Mouse (Mus musculus) embryonic facial prominence, embryonic 11.5 days (tissue): Measurements from ENCODE around the gene Negr1. TPM values are rescaled to one million over a fixed set of nuclear protein-coding genes. Genes with fewer than 3 reads are reported as not detected.

ENCODE experiments used
- ATAC-seq: fragments of 200-750 bp; cut with Nextera tagmentation; replicated peaks from 2 replicates; pipeline ENCODE4 v1.8.0; 2017; ENCODE audit warnings: low read depth; ENCODE audit not compliant: insufficient number of reproducible peaks, low FRiP score, low TSS enrichment
- DNase-seq: peaks from one replicate; pipeline ENCODE4 v3.0.0-alpha.2; 2015; ENCODE audit warnings: low spot score
- H3K27ac ChIP-seq: fragments of 300-500 bp; sonication (generic); replicated peaks from 2 replicates; pipeline ENCODE4 v1.5.1; 2014; ENCODE audit warnings: mild to moderate bottlenecking, low read depth, low read length, control low read depth
- H3K27me3 ChIP-seq: fragments of 300-500 bp; sonication (generic); 2 replicates; pipeline ENCODE4 v1.6.1; 2014; ENCODE audit warnings: mild to moderate bottlenecking, low read length, moderate library complexity, mixed read lengths; ENCODE audit not compliant: control insufficient read depth, insufficient read depth
- H3K36me3 ChIP-seq: fragments of 300-500 bp; sonication (generic); replicated peaks from 2 replicates; pipeline ENCODE4 v1.6.1; 2014; ENCODE audit warnings: low read depth, mild to moderate bottlenecking, low read length, moderate library complexity, mixed read lengths; ENCODE audit not compliant: control insufficient read depth, insufficient read depth
- H3K4me1 ChIP-seq: fragments of 300-500 bp; sonication (generic); 2 replicates; pipeline ENCODE4 v1.6.1; 2014; ENCODE audit warnings: low read length, mixed read lengths; ENCODE audit not compliant: control insufficient read depth, insufficient read depth
- H3K4me2 ChIP-seq: fragments of 300-500 bp; sonication (generic); 2 replicates; pipeline ENCODE4 v1.6.1; 2014; ENCODE audit warnings: low read depth, mild to moderate bottlenecking, control low read depth, low read length, moderate library complexity
- H3K4me3 ChIP-seq: fragments of 300-500 bp; sonication (generic); 2 replicates; pipeline ENCODE4 v1.5.1; 2014; ENCODE audit warnings: low read depth, low read length, control low read depth
- H3K9ac ChIP-seq: fragments of 300-500 bp; sonication (generic); replicated peaks from 2 replicates; pipeline ENCODE4 v1.6.1; 2014; ENCODE audit warnings: mild to moderate bottlenecking, control low read depth, low read length
- H3K9me3 ChIP-seq: fragments of 300-500 bp; sonication (generic); replicated peaks from 2 replicates; pipeline ENCODE4 v1.6.1; 2016; ENCODE audit warnings: mild to moderate bottlenecking, low read length, inconsistent platforms, mixed read lengths; ENCODE audit not compliant: control insufficient read depth
- WGBS: fragments of 180-500 bp; shearing (Covaris S2); extraction: QIAGEN DNeasy Blood & Tissue Kit; methylation state at CpG from one replicate; pipeline ENCODE4 v1.1.7; 2014; 5-methylcytosine and 5-hydroxymethylcytosine counted together
- polyA plus RNA-seq: library from polyadenylated mRNA; unstranded; fragments of >200 nt; fragmentation: Nextera tagmentation; extraction: Ambion mirVana; gene quantifications from 2 replicates; pipeline ENCODE4 v1.2.1, GENCODE M21; 2014

Gene Negr1
- polyA plus RNA-seq, 1 experiment from 2014 or later: 3.4 TPM

DNA sequence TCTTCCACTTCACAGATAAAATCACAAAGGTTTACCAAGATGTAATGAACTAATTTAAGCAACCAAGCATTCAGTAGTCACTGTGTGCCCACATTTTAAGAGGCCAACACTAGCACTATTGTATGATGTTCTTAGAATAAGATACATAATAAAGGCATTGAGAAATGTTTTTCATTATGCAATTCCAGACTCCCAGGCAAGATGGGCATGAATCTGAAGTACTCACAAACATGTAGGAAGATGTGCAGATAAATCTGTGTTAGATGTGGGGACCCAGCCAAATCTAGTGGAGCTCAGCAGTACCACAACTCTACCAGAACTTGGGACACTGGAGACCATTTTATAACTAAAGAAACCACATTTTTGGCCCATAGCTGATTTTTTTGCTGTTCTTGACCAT lies 593.9 kb downstream of the Negr1 start:
- Histone ChIP-seq H3K4me2 (no peak overlapping the region), H3K4me3 (no peak overlapping the region), H3K36me3 (no peaks in the 10 kb centered on the region), H3K27ac (no peak overlapping the region), H3K9me3 (no peaks in the 10 kb centered on the region), H3K9ac (no peak overlapping the region), H3K4me1 (no peaks in the 10 kb centered on the region), H3K27me3 (no peaks in the 10 kb centered on the region)
- DNase-seq (no peak), ATAC-seq (no peak)

DNA sequence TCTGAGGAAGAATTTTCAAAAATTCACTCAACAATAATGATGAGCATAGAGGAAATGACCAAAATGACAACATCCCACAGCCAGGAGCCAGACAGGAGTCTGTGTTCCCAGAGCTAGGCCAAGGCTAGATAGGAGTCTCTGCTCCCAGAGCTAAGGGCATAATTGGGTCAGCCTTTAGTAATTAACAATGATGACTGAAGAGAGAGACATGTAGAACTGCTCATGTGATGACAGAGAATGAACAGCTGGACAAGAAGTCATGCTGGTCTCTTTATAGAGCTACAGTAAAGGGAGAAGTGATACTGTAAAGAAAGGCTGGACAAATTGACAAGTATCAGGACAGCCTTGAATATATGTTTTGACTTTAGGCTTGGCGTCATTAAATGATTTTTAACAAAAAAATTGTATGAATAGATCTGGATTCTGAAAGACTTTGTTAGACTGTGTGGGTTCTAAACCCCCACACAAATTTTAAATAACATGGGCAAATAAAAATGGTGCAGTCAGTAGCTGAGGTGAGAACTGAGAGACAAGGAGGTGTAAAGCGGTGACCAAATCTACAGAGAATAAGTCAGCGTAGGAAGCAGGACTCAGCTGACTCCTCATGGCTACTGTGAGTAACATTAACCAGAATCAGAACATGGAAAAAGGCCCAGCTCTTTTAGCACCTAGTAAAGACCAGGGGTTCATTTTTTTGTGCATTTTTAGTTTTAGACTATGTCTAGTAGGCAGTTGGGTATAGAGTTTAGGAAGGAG lies 603.4 kb downstream of the Negr1 start:
- no peak overlapping the region for H3K4me3 ChIP-seq
- H3K27ac ChIP-seq: no peak overlapping the region
- no peak overlapping the region for H3K9ac ChIP-seq
- ATAC-seq (no peak), DNase-seq (no peak)
- no peaks in the 10 kb centered on the region for H3K27me3 ChIP-seq
- no peaks in the 10 kb centered on the region for H3K9me3 ChIP-seq
- no peaks in the 10 kb centered on the region for H3K4me1 ChIP-seq
- 88% methylated on average over 3 of the region's 3 CpGs for WGBS
- no peaks in the 10 kb centered on the region for H3K36me3 ChIP-seq
- H3K4me2 ChIP-seq: no peak overlapping the region

DNA sequence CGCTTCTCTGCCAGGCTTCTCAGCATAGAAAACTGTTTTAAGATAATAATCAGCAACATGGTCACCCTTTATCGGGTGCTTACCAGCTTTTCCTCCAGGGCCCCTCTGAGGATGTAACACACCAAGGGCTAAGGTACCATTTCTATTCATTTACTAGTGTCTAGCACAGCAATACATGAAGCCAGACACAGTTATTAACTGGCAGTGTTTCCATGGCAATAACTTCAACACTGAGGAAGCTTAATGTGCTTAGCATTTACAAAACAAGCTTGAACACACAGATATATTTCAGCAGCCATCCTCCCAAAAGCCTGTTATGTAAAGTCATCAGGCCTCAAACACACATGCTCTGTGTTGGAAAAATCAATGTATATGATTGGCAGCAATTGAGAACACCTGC lies 620.4 kb downstream of the Negr1 start:
- no peaks in the 10 kb centered on the region for H3K36me3 ChIP-seq
- ATAC-seq (no peak), DNase-seq (no peak)
- H3K27ac ChIP-seq: no peak overlapping the region
- no peaks in the 10 kb centered on the region for H3K4me1 ChIP-seq
- H3K4me2 ChIP-seq: no peak overlapping the region
- no peaks in the 10 kb centered on the region for H3K9me3 ChIP-seq
- no peak overlapping the region for H3K9ac ChIP-seq
- WGBS: 86% methylated on average over 2 of the region's 2 CpGs
- H3K27me3 ChIP-seq: no peaks in the 10 kb centered on the region
- H3K4me3 ChIP-seq: no peak overlapping the region

DNA sequence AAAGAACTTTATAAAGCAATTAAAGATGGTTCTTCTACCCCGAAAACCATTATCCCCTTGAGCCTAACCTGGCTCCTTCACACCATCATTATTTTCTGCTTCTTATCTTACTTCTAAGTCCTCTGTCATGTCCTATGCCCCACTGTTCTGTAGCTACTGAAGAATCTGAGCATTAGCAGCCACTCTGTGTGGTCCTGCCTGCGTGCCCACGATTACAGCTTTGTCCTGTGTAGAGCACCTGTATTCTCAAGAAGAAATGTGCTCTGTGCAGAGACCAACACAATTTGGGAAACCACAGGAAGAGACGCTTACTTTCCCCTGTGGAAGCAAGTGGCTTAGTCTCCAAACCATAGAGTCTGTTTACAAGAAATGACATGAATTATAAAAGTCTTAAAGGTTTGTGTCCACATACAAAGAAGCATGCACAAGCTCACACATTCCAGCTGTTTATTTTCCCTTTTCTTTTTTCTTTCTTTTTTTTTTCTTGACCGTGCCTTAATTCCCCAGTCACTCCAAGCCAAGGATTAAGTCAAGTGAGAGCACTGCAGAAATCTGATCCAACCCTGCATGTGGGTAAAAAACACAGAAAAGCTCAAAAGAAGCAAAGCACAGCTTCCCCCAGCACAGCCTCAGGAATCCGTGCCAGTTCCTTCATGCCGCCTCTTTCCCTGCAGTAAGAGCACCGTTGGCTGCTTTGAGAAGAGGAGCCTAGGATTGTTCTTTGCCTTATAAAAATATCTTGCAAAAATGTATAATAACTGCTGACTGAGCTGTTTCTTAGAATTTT lies 627.5 kb downstream of the Negr1 start:
- H3K27ac ChIP-seq: no peak overlapping the region

DNA sequence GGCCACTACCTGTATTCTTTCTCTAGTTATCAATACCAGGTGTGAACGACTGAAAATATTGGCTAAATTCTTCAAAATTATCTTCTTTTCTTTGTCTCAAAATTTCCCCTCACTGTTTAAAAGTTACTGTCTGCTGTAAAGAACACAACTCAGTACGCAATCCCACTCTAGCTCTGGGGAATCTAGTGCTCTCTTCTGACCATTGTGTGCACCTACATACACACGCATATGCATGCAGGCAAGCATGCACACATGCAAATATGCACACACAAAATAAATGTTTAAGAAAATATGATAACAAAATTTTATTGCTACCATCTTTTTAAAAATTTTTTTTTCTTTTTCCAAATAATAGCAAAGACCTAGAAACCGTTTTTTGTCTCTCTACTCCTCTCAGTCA lies 628.2 kb downstream of the Negr1 start:
- WGBS: 74% methylated on average over 4 of the region's 4 CpGs
- H3K27me3 ChIP-seq: no peaks in the 10 kb centered on the region
- DNase-seq: no peak

More for the DNA sequence above, 627.5 kb downstream of the Negr1 start:
- Histone ChIP-seq H3K9me3 (no peaks in the 10 kb centered on the region), H3K36me3 (no peaks in the 10 kb centered on the region), H3K4me2 (no peak overlapping the region), H3K4me3 (no peak overlapping the region), H3K4me1 (no peaks in the 10 kb centered on the region), H3K9ac (no peak overlapping the region), H3K27me3 (no peaks in the 10 kb centered on the region)
- 0 out of 2 replicates have a peak, but pooled peaks have one; percentile 66 for ATAC-seq
- 36% methylated on average over 8 of the region's 8 CpGs for WGBS
- peak; percentile 61 for DNase-seq

DNA sequence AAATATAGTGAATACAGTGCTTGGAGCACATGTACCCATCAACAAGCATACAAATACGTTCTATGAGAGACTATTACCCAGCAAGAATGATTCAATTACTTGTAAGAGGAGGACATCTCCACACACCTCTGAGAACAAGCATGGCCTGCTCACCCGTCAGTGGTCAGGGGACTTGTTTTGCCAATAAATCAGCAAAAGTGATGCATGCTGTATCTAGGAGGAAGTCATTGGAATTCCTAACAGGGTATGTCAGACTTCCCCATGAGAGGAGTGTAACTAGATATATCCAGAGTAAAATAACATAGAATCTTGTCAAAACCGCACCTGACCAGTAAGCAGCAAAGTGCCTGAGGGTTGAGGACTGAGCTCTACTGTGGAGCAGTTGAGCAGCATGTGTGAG lies 629.0 kb downstream of the Negr1 start:
- H3K4me2 ChIP-seq: no peak overlapping the region
- no peaks in the 10 kb centered on the region for H3K36me3 ChIP-seq
- H3K27me3 ChIP-seq: no peaks in the 10 kb centered on the region
- no peak for DNase-seq
- ATAC-seq: no peak
- H3K9ac ChIP-seq: no peak overlapping the region
- no peak overlapping the region for H3K4me3 ChIP-seq
- H3K27ac ChIP-seq: no peak overlapping the region
- no peaks in the 10 kb centered on the region for H3K4me1 ChIP-seq
- no peaks in the 10 kb centered on the region for H3K9me3 ChIP-seq
- 50% methylated on average over 3 of the region's 3 CpGs for WGBS

More for the DNA sequence above, 628.2 kb downstream of the Negr1 start:
- H3K4me1 ChIP-seq: no peaks in the 10 kb centered on the region
- no peak for ATAC-seq
- no peak overlapping the region for H3K27ac ChIP-seq
- H3K4me2 ChIP-seq: no peak overlapping the region
- no peaks in the 10 kb centered on the region for H3K9me3 ChIP-seq
- no peak overlapping the region for H3K4me3 ChIP-seq
- H3K36me3 ChIP-seq: no peaks in the 10 kb centered on the region
- H3K9ac ChIP-seq: no peak overlapping the region

DNA sequence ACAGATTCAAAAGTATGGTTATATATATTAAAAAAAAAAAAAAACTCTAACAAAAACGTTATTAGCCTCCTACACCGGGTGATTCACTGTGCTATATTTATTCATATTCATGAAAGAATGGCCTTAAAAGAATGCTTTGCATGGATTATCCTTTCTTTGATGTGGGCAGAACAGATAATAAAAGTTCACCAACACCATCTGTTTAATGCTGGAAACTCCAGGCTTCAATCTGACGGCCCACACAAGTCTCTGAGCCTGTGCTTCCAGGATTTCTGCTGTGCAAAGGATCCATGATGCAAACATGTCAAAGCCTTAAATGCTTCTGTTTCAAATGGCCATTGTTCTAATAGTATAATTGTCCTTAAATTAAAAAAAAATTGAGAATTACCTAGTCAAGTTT lies 630.4 kb downstream of the Negr1 start:
- no peaks in the 10 kb centered on the region for H3K4me1 ChIP-seq
- ATAC-seq: no peak
- no peak for DNase-seq
- WGBS: 78% methylated on average over 3 of the region's 3 CpGs
- no peaks in the 10 kb centered on the region for H3K36me3 ChIP-seq
- no peaks in the 10 kb centered on the region for H3K27me3 ChIP-seq
- no peaks in the 10 kb centered on the region for H3K9me3 ChIP-seq
- H3K9ac ChIP-seq: no peak overlapping the region
- no peak overlapping the region for H3K4me2 ChIP-seq
- H3K27ac ChIP-seq: no peak overlapping the region
- H3K4me3 ChIP-seq: no peak overlapping the region

DNA sequence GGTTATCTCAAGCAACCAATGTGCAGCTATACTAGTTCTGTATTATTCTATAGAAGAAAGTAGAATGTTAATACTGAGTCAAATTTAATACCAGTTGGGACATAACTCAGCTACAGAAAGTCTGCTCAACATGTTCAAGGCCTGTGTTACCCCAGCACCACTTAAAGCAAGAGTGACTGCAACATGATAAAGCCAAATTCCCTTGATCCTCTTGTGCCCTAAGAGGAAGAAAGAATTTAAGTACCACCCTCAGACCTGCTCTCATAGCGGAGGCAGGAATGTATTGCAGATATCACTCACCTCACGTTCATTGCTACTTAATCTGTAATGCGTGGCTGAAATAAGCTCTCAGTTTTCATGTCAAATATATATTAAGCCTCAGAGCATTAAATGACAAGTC lies 631.5 kb downstream of the Negr1 start:
- Histone ChIP-seq H3K4me2 (no peak overlapping the region), H3K27me3 (no peaks in the 10 kb centered on the region)

More for the DNA sequence above, 631.5 kb downstream of the Negr1 start:
- Histone ChIP-seq H3K4me3 (no peak overlapping the region), H3K4me1 (no peaks in the 10 kb centered on the region), H3K9me3 (no peaks in the 10 kb centered on the region), H3K36me3 (no peaks in the 10 kb centered on the region), H3K27ac (no peak overlapping the region), H3K9ac (no peak overlapping the region)
- ATAC-seq: no peak
- DNase-seq: no peak
- WGBS: 79% methylated on average over 3 of the region's 3 CpGs
